Mouse (Mus musculus): ENCODE data around the gene Comp.

Gene Comp

DNA sequence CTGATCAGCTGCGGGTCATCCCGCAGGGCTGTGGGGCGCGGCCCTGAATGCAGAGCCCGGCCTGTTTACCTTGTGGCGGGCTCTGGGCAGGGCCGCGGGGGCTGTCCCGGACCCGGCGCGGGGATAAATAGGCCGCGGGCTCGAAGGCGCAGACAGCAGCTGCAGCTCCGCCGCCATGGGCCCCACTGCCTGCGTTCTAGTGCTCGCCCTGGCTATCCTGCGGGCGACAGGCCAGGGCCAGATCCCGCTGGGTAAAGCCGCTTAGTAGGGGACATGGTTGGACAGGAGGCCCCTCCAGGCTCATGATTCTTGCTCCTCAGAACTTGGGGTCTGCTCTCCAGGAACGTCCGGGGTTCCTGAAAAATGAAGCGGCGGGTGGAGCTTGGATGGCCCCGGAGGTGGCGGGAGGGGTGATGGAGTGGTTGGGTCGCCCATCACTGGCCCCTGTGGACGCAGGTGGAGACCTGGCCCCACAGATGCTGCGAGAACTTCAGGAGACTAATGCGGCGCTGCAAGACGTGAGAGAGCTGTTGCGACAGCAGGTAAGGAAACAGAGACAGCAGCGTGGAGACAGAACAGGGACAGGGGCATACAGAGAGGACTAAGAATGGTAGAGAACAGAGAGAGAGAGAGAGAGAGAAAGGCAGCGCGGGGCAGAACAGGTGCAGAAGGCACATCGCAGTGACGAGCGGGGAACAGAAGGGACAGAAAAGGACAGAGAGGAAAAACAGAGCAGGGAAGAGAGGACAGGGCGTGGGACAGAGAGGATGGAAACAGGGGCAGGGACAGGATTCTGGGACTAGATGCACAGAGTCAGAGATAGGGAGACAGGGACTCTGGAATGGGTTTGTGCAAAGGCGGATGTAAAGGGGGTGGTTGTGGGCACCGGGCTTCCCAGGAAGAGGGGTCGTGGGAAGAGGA is at the start of gene Comp:
Gene Comp (plus strand): TSS at position 162 of the 921 bp plus-strand sequence.
- no peak for DNase-seq (ENCODE audit: low read depth, low spot score)

DNA sequence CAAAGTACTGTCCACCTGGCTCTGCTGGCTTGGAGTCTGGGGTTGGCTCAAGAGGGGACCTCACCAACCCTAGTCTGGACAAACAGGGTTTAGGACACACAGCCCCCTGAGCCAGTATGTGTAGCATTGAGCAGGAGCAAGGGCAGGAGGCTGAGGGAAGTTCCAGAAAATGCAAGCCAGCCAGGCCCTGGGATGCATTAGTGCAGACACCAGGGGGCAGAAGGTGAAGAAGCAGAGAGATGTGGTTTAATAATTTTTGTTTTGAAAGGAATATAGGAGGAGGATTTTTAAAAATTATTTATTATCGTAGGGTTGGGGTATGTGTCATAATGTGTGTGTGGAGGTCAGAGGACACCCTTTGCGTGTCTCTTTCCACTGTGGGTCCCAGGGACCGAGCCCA is 49.6 kb upstream of the Comp start:
- DNase-seq (ENCODE audit: low read depth, low spot score) = no peak

DNA sequence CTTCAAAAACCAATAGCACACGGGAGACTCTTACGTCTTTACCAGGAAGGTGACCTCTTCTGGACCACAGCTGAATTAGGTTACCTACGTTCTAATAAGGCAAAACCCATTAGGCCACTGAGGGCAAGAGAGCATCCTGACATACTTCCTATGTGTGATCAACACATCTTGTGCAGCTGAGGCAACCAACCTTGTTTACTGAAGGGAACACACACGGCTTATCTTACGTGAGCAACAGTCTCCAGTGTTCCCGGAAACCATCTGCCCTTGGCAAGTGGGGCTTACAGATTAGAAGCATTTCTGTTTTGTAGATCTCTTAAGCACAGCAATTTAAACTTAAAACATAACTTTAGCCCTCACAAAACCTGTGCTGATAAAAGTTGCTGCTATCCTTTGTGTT is 45.8 kb upstream of the Comp start:
- DNase-seq (ENCODE audit: low read depth, low spot score) = no peak

DNA sequence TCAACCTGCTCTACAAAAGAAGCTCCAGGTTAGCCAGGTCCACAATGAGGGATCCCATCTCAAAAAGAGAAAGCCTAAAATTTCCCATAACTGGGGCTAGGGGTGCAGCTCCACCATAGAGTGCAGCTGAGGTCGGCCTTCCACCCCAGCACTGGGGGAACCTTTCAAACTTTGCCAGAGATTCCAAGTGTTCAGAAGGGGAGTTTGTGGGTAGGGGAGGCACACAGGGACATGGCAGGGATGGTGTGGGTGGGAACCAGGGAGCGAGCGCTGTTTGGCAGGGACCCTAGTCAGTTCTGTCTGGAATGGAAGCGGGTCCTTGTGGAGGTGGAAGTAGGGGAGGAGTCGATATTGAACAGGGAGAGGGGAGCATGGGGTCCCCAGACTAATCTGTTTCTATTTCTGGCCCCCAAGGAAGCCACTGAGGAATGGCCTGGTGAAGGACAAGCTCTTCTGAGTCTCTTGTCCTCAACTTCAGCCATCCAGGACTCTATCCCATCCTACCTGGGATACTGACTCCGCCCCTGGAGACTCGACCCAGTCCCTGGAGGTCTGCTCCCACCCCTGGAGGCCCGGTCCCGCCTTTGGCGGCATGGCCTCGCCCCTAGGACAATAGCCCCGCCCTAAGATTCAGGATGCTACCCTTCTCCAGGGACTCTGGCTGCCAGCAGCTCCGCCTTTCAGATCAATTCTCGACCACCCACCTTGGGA is 44.1 kb upstream of the Comp start, which contains the start of gene Gdf1:
Gene Gdf1 (plus strand): TSS at position 694 of the 711 bp plus-strand sequence.
- DNase-seq (ENCODE audit: low read depth, low spot score) = peak; percentile 85

DNA sequence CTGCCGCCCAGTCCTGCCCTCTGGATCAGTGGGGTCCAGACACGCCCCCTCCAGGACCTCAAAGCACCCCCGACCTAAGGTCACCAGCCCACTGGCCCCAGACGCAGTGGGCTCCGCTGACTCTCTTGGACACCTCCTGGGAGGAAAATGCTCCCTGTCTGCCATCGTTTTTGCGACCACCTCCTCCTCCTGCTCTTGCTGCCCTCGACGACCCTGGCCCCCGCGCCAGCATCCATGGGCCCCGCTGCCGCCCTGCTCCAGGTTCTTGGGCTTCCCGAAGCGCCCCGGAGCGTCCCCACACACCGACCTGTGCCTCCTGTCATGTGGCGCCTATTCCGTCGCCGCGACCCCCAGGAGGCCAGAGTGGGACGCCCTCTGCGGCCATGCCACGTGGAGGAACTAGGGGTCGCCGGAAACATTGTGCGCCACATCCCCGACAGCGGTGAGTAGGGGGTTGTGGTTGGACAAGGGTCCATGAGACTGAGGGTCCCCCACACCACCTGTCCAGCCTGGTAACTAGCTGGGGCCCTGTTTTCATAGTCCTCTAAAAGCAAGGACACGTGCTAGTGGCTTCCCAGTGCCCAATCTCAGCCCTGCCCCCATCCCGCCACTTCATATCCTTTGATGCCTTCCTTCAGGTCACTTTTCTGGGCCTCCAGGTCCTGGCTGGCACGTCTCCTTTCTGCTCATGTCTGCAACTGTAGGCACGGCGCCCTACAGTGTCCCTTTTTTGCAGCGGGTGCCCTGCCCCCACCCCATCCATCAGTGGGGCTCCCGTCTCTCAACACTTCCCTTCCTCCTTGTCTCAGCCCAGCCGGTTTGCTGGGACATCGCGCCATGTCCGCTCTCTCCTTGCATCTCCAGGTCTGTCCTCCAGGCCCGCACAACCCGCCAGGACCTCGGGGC is 43.3 kb upstream of the Comp start:
- no peak for DNase-seq (ENCODE audit: low read depth, low spot score)

DNA sequence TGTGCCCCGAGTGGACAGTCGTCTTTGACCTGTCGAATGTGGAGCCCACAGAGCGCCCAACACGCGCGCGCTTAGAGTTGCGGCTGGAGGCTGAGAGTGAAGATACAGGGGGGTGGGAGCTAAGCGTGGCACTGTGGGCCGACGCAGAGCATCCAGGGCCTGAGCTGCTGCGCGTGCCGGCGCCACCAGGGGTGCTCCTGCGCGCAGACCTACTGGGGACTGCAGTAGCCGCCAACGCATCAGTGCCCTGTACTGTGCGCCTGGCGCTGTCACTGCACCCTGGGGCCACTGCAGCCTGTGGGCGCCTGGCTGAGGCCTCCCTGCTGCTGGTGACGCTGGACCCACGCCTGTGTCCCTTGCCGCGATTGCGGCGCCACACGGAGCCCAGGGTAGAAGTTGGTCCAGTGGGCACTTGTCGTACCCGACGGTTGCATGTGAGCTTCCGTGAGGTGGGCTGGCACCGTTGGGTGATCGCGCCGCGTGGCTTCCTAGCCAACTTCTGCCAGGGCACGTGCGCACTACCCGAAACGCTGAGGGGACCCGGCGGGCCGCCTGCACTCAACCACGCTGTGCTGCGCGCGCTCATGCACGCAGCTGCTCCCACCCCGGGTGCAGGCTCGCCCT is 42.5 kb upstream of the Comp start:
- peak; percentile 81 for DNase-seq (ENCODE audit: low read depth, low spot score)

DNA sequence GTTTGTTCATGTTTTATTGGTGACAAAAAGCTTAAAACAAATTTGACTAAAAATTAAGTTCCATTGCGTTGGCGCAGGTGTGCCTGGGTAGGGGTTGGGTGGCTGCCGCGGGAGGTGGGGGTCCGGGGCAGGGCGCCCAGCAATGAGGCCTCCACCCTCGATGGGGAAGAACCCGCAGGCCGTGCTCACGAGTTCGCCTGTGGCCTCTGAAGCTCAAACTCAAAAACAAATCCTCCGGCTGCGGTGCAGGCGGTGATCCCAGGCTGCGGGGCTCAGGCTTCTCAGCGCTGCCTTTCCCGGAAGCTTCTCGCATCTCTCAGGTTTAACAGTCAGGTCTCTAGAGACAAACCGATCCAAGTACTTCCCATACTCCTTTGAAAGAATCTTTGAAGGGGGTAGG is 41.8 kb upstream of the Comp start:
- no peak for DNase-seq (ENCODE audit: low read depth, low spot score)

DNA sequence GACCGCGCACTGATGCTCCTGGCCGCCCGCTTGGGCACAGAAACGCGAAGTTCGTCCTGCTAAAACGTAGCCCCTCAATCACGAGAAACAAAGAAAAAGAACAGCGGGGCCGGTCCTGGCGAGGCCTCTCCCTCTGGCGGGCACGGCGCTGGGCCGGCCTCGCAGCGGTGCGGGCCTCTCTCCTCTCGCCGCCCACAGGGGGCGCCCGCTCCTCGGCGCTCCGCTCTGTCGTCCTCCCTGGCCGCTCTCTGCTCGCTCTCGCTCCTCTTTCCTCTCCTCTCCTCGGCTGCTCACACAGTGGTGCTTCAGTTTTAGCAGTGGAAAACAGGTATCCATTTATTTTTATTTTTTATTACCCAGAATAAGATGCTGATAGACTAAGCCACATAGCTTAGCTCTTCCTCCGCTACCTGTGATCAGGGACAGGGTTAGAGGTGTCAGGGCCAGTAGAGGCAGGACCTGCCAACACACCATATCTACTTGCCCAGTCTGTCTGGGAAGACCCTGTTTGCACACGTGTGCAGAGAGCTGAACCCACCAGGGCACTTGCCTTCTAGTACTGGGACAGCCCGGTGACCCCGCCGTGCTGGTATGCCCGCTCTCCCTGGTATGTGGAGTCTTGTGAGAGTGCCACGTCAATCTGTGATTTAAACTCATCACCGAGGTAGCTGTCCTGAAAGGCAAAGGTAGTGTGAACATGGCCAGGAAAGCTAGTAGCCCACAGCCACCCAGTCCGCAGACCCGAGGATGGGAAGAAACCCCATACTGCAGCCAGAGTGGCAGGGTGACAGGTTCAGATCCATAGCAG is 41.1 kb upstream of the Comp start:
- DNase-seq (ENCODE audit: low read depth, low spot score) = peak; percentile 64

DNA sequence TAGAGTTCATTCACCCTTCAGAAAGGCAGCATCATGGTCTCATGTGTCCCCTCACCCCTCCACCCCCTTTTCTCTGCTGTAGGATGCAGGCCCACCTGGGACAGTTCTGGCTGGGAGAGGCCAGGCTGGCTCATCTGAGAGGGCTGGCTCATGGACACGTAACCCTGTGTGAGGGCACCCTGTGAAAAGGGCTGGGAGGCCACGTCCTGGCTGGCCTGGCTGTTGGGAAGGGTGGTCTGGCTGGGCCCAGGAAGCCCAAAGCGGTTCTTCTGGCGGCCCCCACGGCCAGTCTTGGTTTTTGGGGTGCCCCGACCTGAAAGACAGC is 40.5 kb upstream of the Comp start:
- DNase-seq (ENCODE audit: low read depth, low spot score) = no peak

DNA sequence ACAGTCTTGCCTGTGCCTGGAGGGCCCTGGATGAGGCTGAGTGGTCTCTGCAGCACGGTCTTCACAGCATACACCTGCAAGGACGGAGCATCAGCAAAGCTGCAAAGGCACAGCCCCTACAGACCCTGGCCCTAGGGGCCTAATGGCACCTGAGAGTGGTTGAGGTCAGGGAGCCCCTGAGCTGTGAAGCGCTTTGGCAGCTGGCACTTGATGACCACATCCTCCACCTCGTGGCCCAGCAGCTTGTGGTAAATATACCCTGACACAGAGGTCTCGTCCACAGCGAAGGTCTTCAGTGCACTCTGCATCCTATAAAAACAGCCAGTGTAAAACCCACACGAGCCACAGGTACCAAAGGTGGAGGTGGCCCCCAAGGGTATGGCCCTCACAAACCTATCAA is 34.4 kb upstream of the Comp start:
- DNase-seq (ENCODE audit: low read depth, low spot score) = no peak

DNA sequence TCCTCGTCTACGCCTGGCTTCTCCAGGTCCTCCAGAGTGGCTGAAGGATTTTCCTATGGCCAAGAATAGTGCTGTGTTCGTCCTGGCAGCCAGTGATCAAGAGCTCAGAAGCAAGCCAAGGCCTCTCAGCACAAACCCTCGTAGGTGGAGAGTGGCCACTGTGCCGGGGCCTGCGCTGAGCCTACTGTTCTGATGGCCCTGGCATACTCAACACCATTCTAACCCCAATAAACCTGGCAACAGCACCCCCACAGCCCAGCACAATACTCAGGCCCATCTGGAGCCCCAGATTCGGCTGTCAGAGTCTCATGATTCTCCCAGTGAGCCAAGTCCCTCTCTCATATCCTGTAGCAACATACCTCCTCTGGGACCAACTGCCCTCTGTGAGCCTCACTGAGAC is 32.7 kb upstream of the Comp start:
- DNase-seq (ENCODE audit: low read depth, low spot score) = no peak

DNA sequence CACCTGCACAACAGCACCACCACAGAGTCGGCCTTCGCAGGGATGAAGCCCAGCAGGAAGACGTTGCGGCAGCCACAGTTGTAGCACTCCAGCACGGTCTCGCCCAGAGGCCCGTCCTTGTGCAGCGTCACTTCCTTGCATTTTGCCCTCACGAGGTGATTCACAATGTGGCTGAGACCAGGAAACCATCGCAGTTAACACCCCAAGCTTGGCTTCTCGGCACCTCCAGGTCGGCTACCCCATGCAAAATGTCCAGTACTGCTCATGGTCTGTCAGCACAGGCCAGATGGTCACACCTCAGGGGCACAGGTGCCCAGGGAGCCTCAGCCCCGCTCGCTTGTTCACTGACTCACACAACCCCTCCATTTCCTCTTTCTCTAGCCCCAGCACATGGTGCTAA is 31.4 kb upstream of the Comp start:
- DNase-seq (ENCODE audit: low read depth, low spot score) = no peak

DNA sequence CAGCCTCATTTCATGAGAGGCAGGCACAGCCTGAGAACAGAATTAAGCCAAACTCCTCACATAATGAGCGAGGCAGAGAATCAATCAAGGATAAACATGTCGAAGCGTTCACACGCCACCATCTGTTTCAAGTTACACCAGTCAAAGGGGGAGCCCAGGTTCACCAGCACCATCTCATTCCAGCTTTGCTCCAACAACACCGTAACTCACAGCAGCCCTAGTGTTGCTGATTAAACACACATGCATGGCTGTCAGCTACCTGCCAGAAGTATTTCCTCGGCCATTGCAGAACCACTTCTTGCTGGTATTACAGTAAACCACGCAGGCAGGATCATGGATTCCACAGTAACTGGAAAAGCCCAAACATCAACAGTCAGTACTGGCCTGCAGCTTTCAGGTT is 30.3 kb upstream of the Comp start:
- no peak for DNase-seq (ENCODE audit: low read depth, low spot score)

DNA sequence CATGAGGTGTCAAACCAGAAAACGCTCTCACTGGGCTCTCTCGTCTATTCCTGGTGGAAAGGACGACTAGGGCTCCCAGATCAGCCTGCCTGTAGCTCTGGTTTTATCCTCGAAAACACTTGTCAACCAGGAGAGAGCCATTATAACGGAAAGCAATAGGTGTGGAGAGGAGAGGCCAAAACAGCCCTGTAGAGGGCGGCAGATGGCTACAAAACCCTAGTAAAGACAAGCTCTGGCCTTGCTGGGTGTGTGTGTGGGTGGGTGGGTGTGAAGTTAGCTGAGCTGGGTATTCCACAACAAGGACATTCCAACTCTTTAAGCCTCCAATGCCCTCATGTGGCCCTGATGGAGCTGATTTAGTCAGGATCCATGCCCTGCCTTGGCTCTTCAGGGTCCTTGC is 29.7 kb upstream of the Comp start:
- peak; percentile 60 for DNase-seq (ENCODE audit: low read depth, low spot score)

DNA sequence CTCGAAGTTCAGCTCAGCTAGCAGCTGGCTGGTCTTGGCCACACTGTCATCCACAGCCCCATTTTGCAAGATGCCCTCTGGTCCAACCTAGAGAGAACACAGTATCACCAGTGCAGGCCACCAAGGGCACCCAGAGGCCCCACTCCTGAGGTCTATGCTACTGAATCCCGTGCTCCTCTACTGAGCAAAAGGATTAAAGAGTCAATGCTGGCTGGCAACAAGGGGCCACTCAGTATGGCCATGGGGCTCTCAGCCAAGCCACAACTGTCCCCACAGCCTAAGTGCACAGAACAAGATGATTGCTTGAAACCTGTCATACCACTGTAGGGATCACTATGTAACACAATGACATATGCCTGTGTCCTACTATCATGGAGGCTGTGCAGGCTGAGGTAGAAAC is 29.1 kb upstream of the Comp start:
- no peak for DNase-seq (ENCODE audit: low read depth, low spot score)

DNA sequence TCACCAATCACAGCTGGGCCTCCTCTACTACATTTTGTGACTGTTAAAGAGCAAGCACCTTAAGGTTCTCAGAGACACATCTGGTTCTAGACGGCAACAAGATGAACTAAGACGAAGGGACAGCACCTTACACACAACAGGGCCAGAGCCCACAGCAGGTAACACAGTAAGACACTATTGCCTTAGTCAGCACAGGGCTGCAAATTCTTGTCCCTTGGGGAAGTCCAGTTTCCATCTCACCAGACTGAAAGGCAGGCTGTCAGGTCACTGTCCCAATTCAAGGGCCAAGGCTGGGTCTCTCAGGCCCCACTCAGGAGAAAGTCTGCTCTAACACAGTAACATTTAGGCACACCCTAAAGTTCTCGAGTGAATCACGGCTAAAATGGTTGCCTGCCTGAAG is 25.9 kb upstream of the Comp start:
- DNase-seq (ENCODE audit: low read depth, low spot score) = no peak

DNA sequence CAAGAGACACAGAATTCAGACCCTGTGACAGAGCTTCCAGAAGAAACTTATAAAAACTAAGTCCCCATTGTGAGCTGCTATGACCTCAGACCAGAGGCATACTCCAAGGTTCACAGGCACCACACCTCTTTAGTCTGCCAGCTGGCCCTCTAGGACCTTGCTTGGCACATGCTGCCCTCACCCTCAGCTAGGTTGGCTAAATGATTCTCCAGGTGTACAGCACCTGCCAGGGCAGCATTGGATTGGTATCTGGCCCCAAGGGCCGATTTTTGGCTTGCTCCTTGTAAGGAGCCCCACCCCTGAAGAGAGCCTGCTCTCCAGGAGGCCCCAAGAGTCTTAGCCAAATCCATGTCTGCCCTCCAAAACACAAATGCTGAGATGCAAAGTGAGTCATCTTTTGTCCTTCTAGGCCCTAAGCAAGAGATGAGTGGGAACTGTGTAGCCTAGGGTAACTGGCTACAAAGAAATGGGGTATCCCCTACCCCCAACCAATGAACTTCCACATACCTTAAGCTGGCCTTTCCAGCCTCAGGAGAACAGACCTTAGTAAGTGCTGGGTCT is 25.4 kb upstream of the Comp start:
- DNase-seq (ENCODE audit: low read depth, low spot score) = no peak

DNA sequence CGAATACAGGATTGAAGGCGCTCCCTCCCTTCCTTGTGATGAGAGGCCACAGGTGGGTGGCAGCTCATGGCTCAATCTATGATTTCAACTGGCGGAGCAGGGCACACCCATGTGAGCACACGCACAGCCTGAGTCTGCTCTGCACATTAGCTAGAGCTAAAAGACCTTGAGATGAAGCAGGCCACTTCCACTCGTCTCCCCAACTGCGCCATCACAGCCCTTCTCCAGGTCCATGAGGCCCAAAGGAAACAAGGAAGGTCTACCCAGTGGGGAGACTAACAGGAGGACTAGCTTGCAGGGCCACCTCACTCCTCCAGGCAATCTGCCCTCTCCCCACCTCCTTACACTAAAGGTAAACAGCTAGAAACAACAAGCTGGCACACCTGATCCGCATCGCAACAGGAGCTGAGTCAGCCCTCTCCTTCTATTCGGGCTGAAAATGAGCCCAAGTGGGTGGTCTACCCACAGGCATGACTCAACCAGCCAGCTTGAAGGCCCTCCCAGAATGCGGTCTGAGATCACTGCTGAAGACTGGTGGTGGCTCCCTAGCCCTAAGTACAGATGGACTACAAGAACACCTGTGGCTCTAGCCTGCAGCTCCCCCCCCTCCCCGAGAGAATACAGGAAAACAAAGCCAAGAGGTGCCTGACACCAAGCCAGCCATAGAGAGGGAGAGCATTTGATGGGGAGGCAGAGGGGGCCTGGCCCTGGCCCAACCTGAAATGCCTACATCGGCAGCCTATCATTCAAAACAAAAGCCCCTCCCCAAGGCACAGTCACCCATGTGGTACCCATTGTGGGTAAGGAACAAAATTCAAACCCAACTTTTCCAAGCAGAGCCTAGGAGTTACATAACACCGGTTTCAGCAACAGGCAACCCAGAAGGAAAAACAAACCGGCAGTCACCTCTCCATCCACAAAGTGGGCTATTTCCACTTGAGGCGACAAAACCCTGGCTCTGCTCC is 22.0 kb upstream of the Comp start:
- no peak for DNase-seq (ENCODE audit: low read depth, low spot score)

DNA sequence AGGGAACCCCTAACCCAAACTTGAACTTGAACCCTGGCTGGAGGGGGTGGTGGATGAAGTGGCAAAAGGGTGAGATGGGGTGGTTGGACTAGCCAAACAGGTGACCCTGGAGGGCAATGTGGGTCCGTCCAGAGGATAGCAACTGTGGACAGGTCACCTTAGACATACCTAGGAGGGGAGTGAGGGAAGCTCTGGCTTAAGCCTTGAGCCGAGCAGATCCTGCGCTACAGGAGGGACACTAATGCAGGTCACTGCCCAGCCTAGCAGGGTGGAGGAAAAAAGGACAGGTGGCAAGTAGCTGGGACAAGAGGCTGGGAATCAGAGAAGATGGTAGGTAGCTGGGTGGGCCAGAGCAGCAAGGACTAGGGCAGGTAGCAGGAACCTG is 21.4 kb upstream of the Comp start:
- DNase-seq (ENCODE audit: low read depth, low spot score) = no peak
